Mouse (Mus musculus): ENCODE measurements around the gene Zfp316.

GRCm38 (mm10) chr5:143254487-143255130, 15.2 kb downstream of the Zfp316 start:
- TF ChIP-seq CTCF (IDR thresholded peaks at IDR 0.05; ENCODE audit: insufficient read depth, low read length) (no peak), POLR2A (IDR thresholded peaks at IDR 0.05; ENCODE audit: borderline replicate concordance, extremely low read depth, low read depth, low read length) (no peak)

Data from lung, adult 2 months (tissue).